Mouse (Mus musculus) midbrain, embryonic 14.5 days (tissue): ENCODE data around the gene Fam45a. TPM values are rescaled to one million over a fixed set of nuclear protein-coding genes. Genes with fewer than 3 reads are reported as not detected.

Experiments
- ATAC-seq: fragments of 200-750 bp; cut with Nextera tagmentation; 2 replicates; pipeline ENCODE4 v1.8.0; 2017; ENCODE audit warnings: moderate number of reproducible peaks, moderate library complexity; ENCODE audit not compliant: low FRiP score, low TSS enrichment
- DNase-seq: peaks from one replicate; pipeline ENCODE4 v3.0.0-alpha.2; 2015
- H3K27ac ChIP-seq: fragments of 300-500 bp; sonication (generic); replicated peaks from 2 replicates; pipeline ENCODE4 v1.5.1; 2014; ENCODE audit warnings: mild to moderate bottlenecking, low read depth, low read length, moderate library complexity
- H3K27me3 ChIP-seq: fragments of 300-500 bp; sonication (generic); 2 replicates; pipeline ENCODE4 v1.6.1; 2014; ENCODE audit warnings: low read length, control low read depth, mixed read lengths; ENCODE audit not compliant: control insufficient read depth, insufficient read depth
- H3K36me3 ChIP-seq: fragments of 300-500 bp; sonication (generic); 2 replicates; pipeline ENCODE4 v1.6.1; 2014; ENCODE audit warnings: low read length, control low read depth; ENCODE audit not compliant: control insufficient read depth, insufficient read depth
- H3K4me1 ChIP-seq: fragments of 300-500 bp; sonication (generic); 2 replicates; pipeline ENCODE4 v1.6.1; 2014; ENCODE audit warnings: mild to moderate bottlenecking, antibody characterized with exemption, low read length, control low read depth; ENCODE audit not compliant: control insufficient read depth, insufficient read depth
- H3K4me2 ChIP-seq: fragments of 300-500 bp; sonication (generic); 2 replicates; pipeline ENCODE4 v1.6.1; 2014; ENCODE audit warnings: mild to moderate bottlenecking, low read length, moderate library complexity
- H3K4me3 ChIP-seq: fragments of 300-500 bp; sonication (generic); replicated peaks from 2 replicates; pipeline ENCODE4 v1.5.1; 2014; ENCODE audit warnings: low read depth, low read length
- H3K9ac ChIP-seq: fragments of 300-500 bp; sonication (generic); replicated peaks from 2 replicates; pipeline ENCODE4 v1.6.1; 2014; ENCODE audit warnings: mild to moderate bottlenecking, low read length, moderate library complexity
- H3K9me3 ChIP-seq: fragments of 300-500 bp; sonication (generic); 2 replicates; pipeline ENCODE4 v1.6.1; 2016; ENCODE audit warnings: low read length, control low read depth, mixed read lengths; ENCODE audit not compliant: control insufficient read depth
- WGBS: fragments of 180-500 bp; shearing (Covaris S2); extraction: QIAGEN DNeasy Blood & Tissue Kit; methylation state at CpG from one replicate; pipeline ENCODE4 v1.1.7; 2014; 5-methylcytosine and 5-hydroxymethylcytosine counted together
- polyA plus RNA-seq: library from polyadenylated mRNA; unstranded; fragments of >200 nt; fragmentation: Nextera tagmentation; extraction: Ambion mirVana; gene quantifications from 2 replicates; pipeline ENCODE4 v1.2.1, GENCODE M21; 2014

Fam45a gene
- 48.4 and 52.5 TPM in 2 replicates for polyA plus RNA-seq

- H3K4me2 ChIP-seq = peak within 1 kb of the TSS; percentile 66
- peaks cover 15% of the 10 kb centered on the region for H3K36me3 ChIP-seq
- DNase-seq = peak; percentile 93
- H3K9ac ChIP-seq = peak within 1 kb of the TSS; percentile 82
- WGBS = 1% methylated on average over 42 of the region's 45 CpGs
- no peaks in the 10 kb centered on the region for H3K9me3 ChIP-seq
- peak within 1 kb of the TSS; percentile 58 for H3K4me3 ChIP-seq
- H3K27me3 ChIP-seq = no peaks in the 10 kb centered on the region
- peak within 1 kb of the TSS; percentile 75 for H3K27ac ChIP-seq
- peak; percentile 99 for ATAC-seq
- H3K4me1 ChIP-seq = peaks cover 4% of the 10 kb centered on the region; the same call in 1 of the 2 replicates
Measured at GRCm38 (mm10) chr19:60811098-60812035, at the start of gene Fam45a. Gene Fam45a (plus strand): TSS chr19:60811585.

- no peak for ATAC-seq
- no peak for DNase-seq
- Histone ChIP-seq H3K4me2 (no peak overlapping the region), H3K4me1 (no peaks in the 10 kb centered on the region), H3K9me3 (no peaks in the 10 kb centered on the region), H3K27ac (no peak overlapping the region), H3K4me3 (no peak overlapping the region), H3K9ac (no peak overlapping the region), H3K36me3 (peaks cover 85% of the 10 kb centered on the region), H3K27me3 (no peaks in the 10 kb centered on the region)
- 95% methylated on average over 6 of the region's 6 CpGs for WGBS
Measured at GRCm38 (mm10) chr19:60773366-60773765, 38.0 kb upstream of the Fam45a start.

DNA sequence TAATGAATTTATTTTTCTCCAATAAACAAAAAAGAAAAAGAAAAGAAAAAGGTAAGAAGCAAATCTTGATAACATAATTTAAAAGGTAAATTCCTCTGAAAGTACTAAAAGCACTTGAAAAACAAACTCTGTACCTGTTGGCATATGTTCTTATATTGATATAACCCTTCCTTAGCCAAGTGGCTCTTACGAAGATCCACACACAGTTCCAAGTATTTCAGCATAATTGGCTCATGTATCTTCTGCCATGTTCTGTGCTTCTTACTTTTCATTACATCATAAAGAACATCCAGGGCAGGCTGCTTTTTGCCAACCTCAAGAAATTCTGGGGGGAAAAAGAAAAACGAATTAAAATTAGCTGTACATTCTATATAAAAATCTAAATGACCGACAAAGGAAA, 29.4 kb upstream of the Fam45a start:
- no peak overlapping the region for H3K27ac ChIP-seq
- H3K9ac ChIP-seq = no peak overlapping the region
- DNase-seq = no peak
- no peaks in the 10 kb centered on the region for H3K9me3 ChIP-seq
- 93% methylated on average over 3 of the region's 3 CpGs for WGBS
- no peak for ATAC-seq
- H3K36me3 ChIP-seq = peaks cover 33% of the 10 kb centered on the region
- H3K27me3 ChIP-seq = no peaks in the 10 kb centered on the region
- no peak overlapping the region for H3K4me2 ChIP-seq
- H3K4me3 ChIP-seq = no peak overlapping the region
- peaks cover 3% of the 10 kb centered on the region; the same call in 1 of the 2 replicates for H3K4me1 ChIP-seq

GRCm38 (mm10) chr19:60784712-60785111, 26.7 kb upstream of the Fam45a start:
- Histone ChIP-seq H3K9me3 (no peaks in the 10 kb centered on the region), H3K4me1 (peaks cover 20% of the 10 kb centered on the region), H3K4me3 (no peak overlapping the region), H3K36me3 (peaks cover 14% of the 10 kb centered on the region), H3K9ac (no peak overlapping the region), H3K27ac (no peak overlapping the region), H3K27me3 (no peaks in the 10 kb centered on the region), H3K4me2 (no peak overlapping the region)
- ATAC-seq = no peak
- no peak for DNase-seq
- WGBS = 85% methylated on average over 1 of the region's 1 CpGs

GRCm38 (mm10) chr19:60787465-60788150, 23.8 kb upstream of the Fam45a start:
- no peaks in the 10 kb centered on the region for H3K36me3 ChIP-seq
- DNase-seq = no peak
- H3K9ac ChIP-seq = no peak overlapping the region
- no peak overlapping the region for H3K4me3 ChIP-seq
- no peaks in the 10 kb centered on the region for H3K27me3 ChIP-seq
- peaks cover 20% of the 10 kb centered on the region for H3K4me1 ChIP-seq
- no peak overlapping the region for H3K27ac ChIP-seq
- H3K9me3 ChIP-seq = no peaks in the 10 kb centered on the region
- no peak for ATAC-seq
- peak overlapping the region; percentile 69; the same call in 1 of the 2 replicates for H3K4me2 ChIP-seq
- WGBS = 79% methylated on average over 2 of the region's 2 CpGs

GRCm38 (mm10) chr19:60788214-60788960, 23.0 kb upstream of the Fam45a start:
- Histone ChIP-seq H3K27ac (no peak overlapping the region), H3K36me3 (no peaks in the 10 kb centered on the region), H3K4me3 (peak overlapping the region; percentile 99), H3K9me3 (no peaks in the 10 kb centered on the region), H3K4me2 (peak overlapping the region; percentile 69), H3K4me1 (peaks cover 20% of the 10 kb centered on the region), H3K9ac (no peak overlapping the region; the same call in 1 of the 2 replicates), H3K27me3 (no peaks in the 10 kb centered on the region)
- DNase-seq (no peak), ATAC-seq (no peak)
- 46% methylated on average over 6 of the region's 6 CpGs for WGBS

- peak overlapping the region; percentile 99 for H3K4me3 ChIP-seq
- DNase-seq (no peak), ATAC-seq (no peak)
- peak overlapping the region; percentile 69 for H3K4me2 ChIP-seq
- peak overlapping the region; percentile 94 for H3K27ac ChIP-seq
- H3K9me3 ChIP-seq = no peaks in the 10 kb centered on the region
- 2% methylated on average over 7 of the region's 7 CpGs for WGBS
- H3K4me1 ChIP-seq = peaks cover 20% of the 10 kb centered on the region
- H3K27me3 ChIP-seq = no peaks in the 10 kb centered on the region
- no peaks in the 10 kb centered on the region for H3K36me3 ChIP-seq
- H3K9ac ChIP-seq = peak overlapping the region; percentile 99
Measured at GRCm38 (mm10) chr19:60789452-60789851, 21.9 kb upstream of the Fam45a start.

DNA sequence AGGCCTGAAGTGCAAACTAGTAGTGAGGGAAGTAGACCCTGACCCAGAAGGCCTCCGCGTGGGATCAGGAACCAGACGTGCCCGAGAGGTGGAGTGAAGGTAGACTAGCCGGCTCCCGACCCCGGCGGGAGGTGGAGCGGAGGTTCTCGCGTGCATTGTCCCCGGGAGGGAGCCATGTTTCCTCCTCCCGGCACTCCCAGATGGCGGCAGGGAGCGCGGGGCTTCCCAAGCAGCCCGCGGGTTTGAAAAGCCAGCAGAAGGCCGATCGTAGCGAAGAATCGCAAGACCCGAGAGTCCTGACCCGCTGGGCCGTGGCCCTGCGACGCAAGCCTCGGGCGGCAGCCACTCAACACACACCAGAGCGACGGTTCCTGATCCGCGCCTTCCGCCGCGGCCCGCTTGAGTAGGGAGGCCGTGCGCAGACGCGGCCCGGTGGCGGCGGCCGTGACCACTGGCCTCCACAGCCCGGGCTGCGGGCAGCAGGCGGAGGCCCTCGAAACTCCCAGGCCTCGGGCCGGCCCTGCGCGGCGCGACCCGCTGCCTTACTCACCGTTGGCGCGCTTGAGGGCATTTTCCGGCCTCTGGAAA, 21.4 kb upstream of the Fam45a start:
- no peaks in the 10 kb centered on the region for H3K27me3 ChIP-seq
- H3K27ac ChIP-seq = peak overlapping the region; percentile 94
- no peaks in the 10 kb centered on the region for H3K36me3 ChIP-seq
- WGBS = under 1% methylated on average over 59 of the region's 60 CpGs
- DNase-seq (peak; percentile 68), ATAC-seq (peak; percentile 78)
- H3K9me3 ChIP-seq = no peaks in the 10 kb centered on the region
- H3K4me1 ChIP-seq = peaks cover 20% of the 10 kb centered on the region
- peak overlapping the region; percentile 99 for H3K9ac ChIP-seq
- peak overlapping the region; percentile 69 for H3K4me2 ChIP-seq
- peak overlapping the region; percentile 99 for H3K4me3 ChIP-seq
